Mouse (Mus musculus) retina, postnatal 7 days (tissue): ENCODE measurements around the gene Olfr171.
"Not testable (repeated sequence)": the region's sequence is repeated elsewhere in the genome, so short reads cannot be mapped to it uniquely, and the experiment has no call there.

Source experiments
- DNase-seq: peaks from one replicate; pipeline ENCODE4 v3.0.0-alpha.2; 2012; ENCODE audit warnings: low read depth, low spot score

The Olfr171 gene

GRCm38 (mm10) chr16:19629816-19630215 is at the start of gene Olfr171:
Olfr171 (minus strand) TSS chr16:19629916.
- DNase-seq = no peak

DNA sequence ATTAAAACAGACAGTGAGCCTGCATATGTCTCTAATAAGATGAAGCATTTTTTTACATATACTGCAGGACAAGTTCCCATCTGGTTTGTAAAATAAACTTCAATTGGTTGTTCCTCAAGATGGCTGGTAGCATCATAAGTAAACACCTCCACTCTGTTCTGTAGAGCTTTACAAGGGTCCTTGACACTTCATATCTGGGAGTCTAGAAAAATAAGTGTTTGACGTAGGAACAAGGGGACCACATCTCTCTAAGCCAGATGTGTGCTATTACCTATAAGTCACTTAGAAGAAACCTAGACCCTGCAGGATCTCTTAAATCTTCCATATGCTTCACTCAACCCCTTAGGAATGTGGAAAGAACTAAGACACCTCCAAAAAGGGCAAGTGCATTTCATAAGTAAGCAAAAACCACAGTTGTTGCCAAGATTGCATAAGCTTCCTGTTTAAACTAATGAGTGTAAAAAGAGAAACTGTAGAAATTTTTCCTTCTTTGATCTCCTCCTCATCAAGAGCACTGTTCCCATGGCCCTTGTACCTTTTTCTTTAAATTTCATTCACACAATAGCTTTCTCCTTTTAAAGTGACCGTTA is 41.1 kb upstream of the Olfr171 start:
- no peak for DNase-seq

DNA sequence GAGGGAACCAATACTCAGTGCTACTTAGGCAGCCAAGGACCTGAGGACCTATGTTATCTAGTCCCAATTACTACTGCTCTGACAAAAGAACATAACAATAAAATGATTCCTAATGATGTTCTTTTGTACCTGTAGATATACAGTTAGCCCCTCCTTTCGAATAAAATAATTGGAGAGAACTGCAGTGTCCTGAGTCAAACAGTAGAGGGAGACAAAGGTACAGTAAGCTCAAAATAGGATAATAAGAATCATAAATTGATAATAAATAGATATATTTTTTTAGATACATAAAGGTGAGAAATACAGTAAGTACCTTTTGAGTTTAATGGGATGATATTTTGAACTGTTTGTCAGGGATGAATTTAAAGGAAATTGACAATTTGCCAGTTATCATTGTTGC is 36.6 kb upstream of the Olfr171 start:
- DNase-seq = no peak

DNA sequence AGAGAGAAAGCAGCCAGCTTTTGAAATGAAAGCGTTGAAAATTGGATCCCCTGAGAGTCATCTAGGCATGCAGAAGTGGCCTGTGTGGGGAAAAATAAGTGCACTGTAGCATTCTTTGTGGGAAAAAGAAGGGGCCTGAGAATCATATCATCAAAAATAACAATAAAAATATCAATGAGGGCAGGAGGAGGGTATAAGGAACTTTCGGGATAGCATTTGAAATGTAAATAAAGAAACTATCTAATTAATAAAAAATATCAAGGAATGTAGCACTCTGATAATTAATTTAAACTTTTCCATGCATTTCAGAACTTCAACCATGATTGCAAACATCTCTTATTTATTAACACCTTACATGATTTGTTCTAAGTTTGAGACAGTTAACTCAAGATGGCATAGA is 17.9 kb downstream of the Olfr171 start, which contains the start of gene Olfr170:
Olfr170 (minus strand) TSS at position 101 of the 400 bp plus-strand sequence.
- DNase-seq = not testable (repeated sequence)

DNA sequence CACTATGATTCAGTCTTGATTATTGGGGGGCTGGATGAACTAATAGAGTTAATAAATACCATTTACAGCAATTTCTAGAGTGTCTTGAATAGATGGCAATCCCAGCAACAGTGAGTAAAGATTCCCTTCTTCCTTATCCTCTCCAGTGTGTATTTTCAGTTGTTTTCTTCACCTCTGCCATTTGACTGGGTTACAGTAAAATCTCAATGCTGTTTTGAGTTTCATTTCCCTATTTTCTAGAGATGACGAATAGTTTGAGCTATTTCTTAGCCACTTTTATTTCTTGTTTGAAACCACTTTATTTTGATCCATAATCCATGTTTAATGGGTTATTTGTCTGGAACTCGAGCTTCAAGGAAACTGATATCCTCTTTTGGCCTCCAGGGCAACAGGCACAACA is 26.6 kb downstream of the Olfr171 start:
- no peak for DNase-seq
